Mouse (Mus musculus) CH12.LX (cell line): ENCODE results near the gene Npcd. TPM values are rescaled to one million over a fixed set of nuclear protein-coding genes. Genes with fewer than 3 reads are reported as not detected.
A peak's percentile ranks its signal among the peaks of the same experiment; 100 is the strongest.

ENCODE experiments used
- DNase-seq: peaks from one replicate; pipeline ENCODE4 v3.0.0-alpha.2; 2013; ENCODE audit errors: extremely low read depth
- H3K27ac ChIP-seq: 2 replicates; pipeline ENCODE4 v1.5.1; 2012; ENCODE audit warnings: low read depth, mild to moderate bottlenecking, control low read depth, moderate library complexity; ENCODE audit not compliant: insufficient read depth
- H3K27me3 ChIP-seq: replicated peaks from 2 replicates; pipeline ENCODE3; 2012; ENCODE audit warnings: inconsistent platforms
- H3K36me3 ChIP-seq, 2 experiments: replicated peaks in 1 of 2; 2 replicates each; pipeline versions ENCODE3 to v1.6.1; 2012; ENCODE audit warnings: inconsistent platforms in 1 of 2, low read length in 1 of 2, mild to moderate bottlenecking in 1 of 2, mixed read lengths in 1 of 2, moderate library complexity in 1 of 2; ENCODE audit not compliant: control insufficient read depth in 1 of 2, insufficient read depth in 1 of 2
- H3K4me1 ChIP-seq, 2 experiments: 2 replicates each; pipeline ENCODE4 v1.6.1; 2012; ENCODE audit warnings: inconsistent platforms in 1 of 2, moderate library complexity in 1 of 2; ENCODE audit not compliant: insufficient read depth in 2 of 2, control insufficient read depth in 1 of 2
- H3K4me2 ChIP-seq: 2 replicates; pipeline ENCODE4 v1.6.1; 2012; ENCODE audit warnings: low read depth, mild to moderate bottlenecking, control low read depth; ENCODE audit not compliant: poor library complexity, insufficient read depth, severe bottlenecking
- H3K4me3 ChIP-seq, 3 experiments: fragments of 150-350 bp in 1 of 3; sonication (generic) in 1 of 3; replicated peaks in 1 of 3; 2 replicates each; pipeline versions ENCODE3 to v1.5.1; 2011 to 2012; ENCODE audit warnings: low read depth in 2 of 3, low read length in 2 of 3, mild to moderate bottlenecking in 2 of 3, moderate library complexity in 2 of 3, control low read depth in 1 of 3, improper control_type of control experiment in 1 of 3, inconsistent platforms in 1 of 3, mixed read lengths in 1 of 3; ENCODE audit not compliant: poor library complexity in 1 of 3
- H3K79me2 ChIP-seq: replicated peaks from 2 replicates; pipeline ENCODE4 v1.6.1; 2012; ENCODE audit warnings: mild to moderate bottlenecking, moderate library complexity; ENCODE audit not compliant: control insufficient read depth, poor library complexity, insufficient read depth, severe bottlenecking; ENCODE audit errors: extremely low read depth
- H3K9ac ChIP-seq: 2 replicates; pipeline ENCODE4 v1.6.1; 2012; ENCODE audit warnings: low read depth, mild to moderate bottlenecking, control low read depth, moderate library complexity; ENCODE audit not compliant: insufficient read depth
- H3K9me3 ChIP-seq: replicated peaks from 2 replicates; pipeline ENCODE3; 2012; ENCODE audit warnings: low read length, inconsistent platforms, mixed read lengths
- BHLHE40 ChIP-seq: IDR thresholded peaks from 2 replicates; pipeline ENCODE4 v1.6.1; 2011; ENCODE audit warnings: mild to moderate bottlenecking, low read depth, low read length, improper control_type of control experiment
- CHD1 ChIP-seq: IDR thresholded peaks from 2 replicates; pipeline ENCODE4 v1.6.1; 2012; ENCODE audit warnings: low read depth, low read length, improper control_type of control experiment, inconsistent platforms
- CTCF ChIP-seq, 2 experiments: IDR thresholded peaks in 1 of 2; conservative IDR thresholded peaks in 1 of 2; 2 replicates each; pipeline ENCODE4 v1.5.1; 2011 to 2012; ENCODE audit warnings: low read depth in 2 of 2, low read length in 2 of 2, improper control_type of control experiment in 1 of 2, inconsistent platforms in 1 of 2, mild to moderate bottlenecking in 1 of 2, moderate library complexity in 1 of 2
- ETS1 ChIP-seq: conservative IDR thresholded peaks from 2 replicates; pipeline ENCODE4 v1.6.1; 2012; ENCODE audit warnings: low read depth, mild to moderate bottlenecking, inconsistent platforms, low read length, improper control_type of control experiment, moderate library complexity
- GABPA ChIP-seq: IDR thresholded peaks from 2 replicates; pipeline ENCODE4 v1.6.1; 2012; ENCODE audit warnings: low read depth, low read length, improper control_type of control experiment, inconsistent platforms; ENCODE audit not compliant: insufficient replicate concordance
- IRF4 ChIP-seq: IDR thresholded peaks from 2 replicates; pipeline ENCODE4 v1.6.1; 2014; ENCODE audit warnings: low read depth, mild to moderate bottlenecking, inconsistent platforms, low read length, improper control_type of control experiment
- JUN ChIP-seq: IDR thresholded peaks from 2 replicates; pipeline ENCODE4 v1.6.1; 2011; ENCODE audit warnings: low read depth, mild to moderate bottlenecking, low read length, improper control_type of control experiment, moderate library complexity; ENCODE audit not compliant: insufficient read depth
- KAT2A ChIP-seq: IDR thresholded peaks from 2 replicates; pipeline ENCODE4 v1.6.1; 2012; ENCODE audit warnings: low read length, improper control_type of control experiment, inconsistent platforms; ENCODE audit not compliant: insufficient replicate concordance
- MAFK ChIP-seq: IDR thresholded peaks from 2 replicates; pipeline ENCODE4 v1.6.1; 2011; ENCODE audit warnings: low read length, improper control_type of control experiment; ENCODE audit not compliant: insufficient replicate concordance
- MAX ChIP-seq: IDR thresholded peaks from 2 replicates; pipeline ENCODE4 v1.6.1; 2011; ENCODE audit warnings: low read length, improper control_type of control experiment
- MAZ ChIP-seq: IDR thresholded peaks from 2 replicates; pipeline ENCODE4 v1.6.1; 2012; ENCODE audit warnings: low read depth, mild to moderate bottlenecking, inconsistent platforms, low read length, improper control_type of control experiment, moderate library complexity
- MXI1 ChIP-seq: IDR thresholded peaks from 2 replicates; pipeline ENCODE4 v1.6.1; 2011; ENCODE audit warnings: mild to moderate bottlenecking, low read depth, low read length, improper control_type of control experiment
- MYC ChIP-seq: IDR thresholded peaks from 2 replicates; pipeline ENCODE4 v1.6.1; 2011; ENCODE audit warnings: low read depth, mild to moderate bottlenecking, improper control_type of control experiment, low read length
- NELFE ChIP-seq: IDR thresholded peaks from 2 replicates; pipeline ENCODE4 v1.6.1; 2011; ENCODE audit warnings: low read depth, low read length, improper control_type of control experiment
- POLR2A ChIP-seq: IDR thresholded peaks from 2 replicates; pipeline ENCODE4 v1.6.1; 2011; ENCODE audit warnings: low read depth, mild to moderate bottlenecking, improper control_type of control experiment, low read length
- SMC3 ChIP-seq: IDR thresholded peaks from 2 replicates; pipeline ENCODE4 v1.6.1; 2011; ENCODE audit warnings: low read depth, low read length, improper control_type of control experiment
- TBP ChIP-seq: conservative IDR thresholded peaks from 2 replicates; pipeline ENCODE4 v1.6.1; 2011; ENCODE audit warnings: low read depth, low read length, improper control_type of control experiment
- TCF12 ChIP-seq: IDR thresholded peaks from 2 replicates; pipeline ENCODE4 v1.6.1; 2014; ENCODE audit warnings: low read depth, mild to moderate bottlenecking, inconsistent platforms, low read length, improper control_type of control experiment
- USF1 ChIP-seq: IDR thresholded peaks from 2 replicates; pipeline ENCODE4 v1.6.1; 2014; ENCODE audit warnings: low read depth, mild to moderate bottlenecking, inconsistent platforms, low read length, improper control_type of control experiment
- ZC3H11A ChIP-seq: IDR thresholded peaks from 2 replicates; pipeline ENCODE4 v1.6.1; 2012; ENCODE audit warnings: low read depth, mild to moderate bottlenecking, inconsistent platforms, low read length, improper control_type of control experiment
- dilution Hi-C: fragments of 300-500 bp; cut with MboI; formaldehyde crosslinking; loops from 2 replicates; pipeline ENCODE4 v1.14.3; 2020; ENCODE audit warnings: low sequenced_read_pairs; ENCODE audit not compliant: extremely low pct_unique_long_range_greater_than_20kb, extremely low pct_ligation_motif_present
- in situ Hi-C: fragments of 300-500 bp; cut with MboI; formaldehyde crosslinking; loops from 3 replicates; pipeline ENCODE4 v1.14.3; 2019; ENCODE audit warnings: low sequenced_read_pairs, low pct_ligation_motif_present, low pct_unique_long_range_greater_than_20kb, mixed read lengths
- polyA plus RNA-seq: library from polyadenylated mRNA; unstranded; fragments of >175 nt; gene quantifications from 2 replicates; pipeline ENCODE4 v1.2.1, GENCODE M21; 2012; ENCODE audit warnings: low read depth; ENCODE audit not compliant: insufficient read length
- total RNA-seq, 2 experiments: library from RNA; depleted of rRNA; stranded (reverse); fragments of 300-350 nt in 1 of 2; fragments of >200 nt in 1 of 2; gene quantifications; 2 replicates each; pipeline ENCODE4 v1.2.3; 2012 to 2014

The Npcd gene
- total and polyA plus RNA-seq, 3 experiments, result 0.59 TPM; not detected in 2

DNA sequence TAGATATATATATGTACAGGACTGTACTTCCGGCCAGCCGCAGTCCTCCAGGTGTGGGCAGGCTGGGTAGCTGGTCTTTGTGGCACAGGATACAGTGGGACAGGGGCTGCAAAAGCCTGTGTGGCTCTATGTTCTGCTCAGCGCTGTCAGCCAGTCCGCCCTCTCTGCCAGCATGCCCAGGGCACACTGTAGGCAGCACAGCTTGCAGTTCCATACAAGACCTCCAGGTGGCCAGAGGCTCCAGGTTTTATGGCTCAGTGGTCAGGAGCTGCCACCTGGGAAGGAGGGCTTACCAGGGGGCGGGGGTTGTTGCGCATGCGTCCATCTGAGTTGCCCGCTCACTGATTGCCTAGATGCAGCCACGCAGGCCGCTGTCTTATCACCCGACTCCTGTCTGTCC is 86.0 kb downstream of the Npcd start:
- no peaks in the 10 kb centered on the region for H3K27me3 ChIP-seq
- peaks cover 3 to 46% of the 10 kb centered on the region in 2 experiments for H3K36me3 ChIP-seq
- no peak for DNase-seq
- dilution Hi-C loops, result no loop called here
- H3K4me3 ChIP-seq, result no peak overlapping the region
- H3K79me2 ChIP-seq, result no peaks in the 10 kb centered on the region
- H3K4me2 ChIP-seq, result no peak overlapping the region
- TF ChIP-seq SMC3 (no peak), CTCF (conservative IDR thresholded peaks at IDR 0.05 in 1 of 2, IDR thresholded peaks at IDR 0.05 in 1 of 2; ENCODE audit: low read depth in 2 of 2, low read length in 2 of 2) (peak; percentile 8 to 39; a peak in 2 of 4 replicates), USF1 (no peak)
- no peak overlapping the region for H3K27ac ChIP-seq
- H3K4me1 ChIP-seq, result peaks cover 8 to 50% of the 10 kb centered on the region in 2 experiments
- in situ Hi-C loops, result loop anchor here (10.0 kb wide), 1 partner anchor 347 kb away; the partner anchor contains the start of genes Rpl3 and Syngr1
- H3K9me3 ChIP-seq, result no peaks in the 10 kb centered on the region
- no peak overlapping the region for H3K9ac ChIP-seq

DNA sequence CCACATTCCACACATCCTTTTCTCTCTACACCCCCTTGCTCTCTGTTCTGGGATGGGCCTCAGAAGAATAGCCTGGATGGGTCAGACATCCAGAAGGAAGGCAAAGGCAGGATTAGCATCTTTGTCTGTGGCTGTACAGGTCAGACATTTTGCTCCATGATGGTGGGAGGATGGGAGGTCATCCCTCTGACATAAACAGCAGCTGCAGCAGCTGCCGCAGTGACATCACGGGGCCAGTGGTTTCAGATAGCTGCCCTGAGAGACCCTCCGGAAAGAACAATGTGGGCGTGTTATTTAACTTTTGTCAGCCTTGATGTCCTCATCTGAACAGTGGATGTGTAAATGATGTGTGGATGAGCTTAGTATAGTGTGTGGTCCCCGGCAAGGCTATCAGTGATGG is 88.2 kb downstream of the Npcd start:
- in situ Hi-C loops (loop anchor here (10.0 kb wide), 1 partner anchor 349 kb away; the partner anchor contains the start of genes Rpl3 and Syngr1), dilution Hi-C loops (no loop called here)
- Histone ChIP-seq H3K4me2 (no peak overlapping the region), H3K4me1 (peaks cover 12 to 45% of the 10 kb centered on the region in 2 experiments), H3K9me3 (no peaks in the 10 kb centered on the region), H3K36me3 (peaks cover 3 to 43% of the 10 kb centered on the region in 2 experiments), H3K27ac (no peak overlapping the region), H3K79me2 (no peaks in the 10 kb centered on the region), H3K4me3 (no peak overlapping the region), H3K27me3 (no peaks in the 10 kb centered on the region), H3K9ac (no peak overlapping the region)
- DNase-seq, result no peak
- TF ChIP-seq POLR2A (no peak), IRF4 (no peak), KAT2A (no peak), ETS1 (peak; percentile 22; the same call in 1 of the 2 replicates), ZC3H11A (no peak), GABPA (no peak), NELFE (no peak), MXI1 (no peak)

DNA sequence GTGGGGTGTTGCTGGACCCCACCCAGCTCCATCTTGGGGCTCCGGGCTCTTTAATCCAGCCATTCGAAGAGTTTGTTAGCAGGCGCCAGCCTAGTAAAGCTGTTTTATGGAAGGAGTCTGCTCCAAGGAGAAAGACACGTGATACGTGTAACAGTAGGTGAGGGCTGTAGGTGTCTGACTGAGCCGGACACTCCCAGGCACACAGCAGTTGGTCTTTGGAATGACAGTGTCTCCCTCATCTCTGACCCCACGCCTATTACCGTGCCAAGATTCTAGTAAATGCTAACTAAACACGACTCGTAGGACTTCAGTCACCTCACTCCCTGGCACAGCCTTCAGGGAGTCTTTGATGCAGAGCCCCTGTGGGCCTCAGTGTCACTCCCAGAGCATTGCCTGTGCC is 88.7 kb downstream of the Npcd start:
- dilution Hi-C loops (no loop called here), in situ Hi-C loops (loop anchor here (10.0 kb wide), 1 partner anchor 349 kb away; the partner anchor contains the start of genes Rpl3 and Syngr1)

More for the DNA sequence above, 88.7 kb downstream of the Npcd start:
- Histone ChIP-seq H3K4me1 (peaks cover 17 to 51% of the 10 kb centered on the region in 2 experiments), H3K9me3 (no peaks in the 10 kb centered on the region), H3K4me3 (no peak overlapping the region), H3K27me3 (no peaks in the 10 kb centered on the region), H3K36me3 (peaks cover 3 to 42% of the 10 kb centered on the region in 2 experiments), H3K9ac (no peak overlapping the region), H3K79me2 (no peaks in the 10 kb centered on the region)
- no peak for DNase-seq
- no peak for TF ChIP-seq MAFK
- no peak for TF ChIP-seq MYC
- TF ChIP-seq JUN, result no peak
- no peak for TF ChIP-seq NELFE
- no peak for TF ChIP-seq TBP
- no peak for TF ChIP-seq TCF12
- no peak for TF ChIP-seq MAZ
- no peak for TF ChIP-seq BHLHE40
- TF ChIP-seq KAT2A, result no peak
- TF ChIP-seq SMC3, result no peak
- TF ChIP-seq MAX, result no peak
- TF ChIP-seq CHD1, result no peak
- TF ChIP-seq, all 38 proteins: peak for 0
- Histone ChIP-seq H3K27ac (no peak overlapping the region), H3K4me2 (no peak overlapping the region)
